Mouse (Mus musculus) C2C12 (cell line): ENCODE measurements around the gene Camta1. TPM values are rescaled to one million over a fixed set of nuclear protein-coding genes. Genes with fewer than 3 reads are reported as not detected.

Experiments used
- H3K27me3 ChIP-seq: one replicate; pipeline ENCODE4 v1.6.1; 2011; ENCODE audit not compliant: control insufficient read depth, insufficient read depth, insufficient read length
- H3K36me3 ChIP-seq: one replicate; pipeline ENCODE4 v1.6.1; 2011; ENCODE audit not compliant: control insufficient read depth, insufficient read depth
- H3K4me3 ChIP-seq: one replicate; pipeline ENCODE4 v1.5.1; 2011; ENCODE audit warnings: mild to moderate bottlenecking, control low read depth; ENCODE audit not compliant: poor library complexity, insufficient read depth, severe bottlenecking
- H3K79me2 ChIP-seq: one replicate; pipeline ENCODE4 v1.6.1; 2011; ENCODE audit not compliant: control insufficient read depth, insufficient read depth
- H3K79me3 ChIP-seq: one replicate; pipeline ENCODE4 v1.6.1; 2011; ENCODE audit warnings: low read depth, control low read depth
- H3ac ChIP-seq: one replicate; pipeline ENCODE3; 2011; ENCODE audit warnings: low read depth; ENCODE audit not compliant: control insufficient read depth, insufficient read length
- CEBPB ChIP-seq: IDR thresholded peaks from one replicate; pipeline ENCODE4 v1.6.1; 2011; ENCODE audit warnings: low read depth, mild to moderate bottlenecking, control low read depth, moderate library complexity
- CTCF ChIP-seq: IDR thresholded peaks from one replicate; pipeline ENCODE4 v1.5.1; 2011; ENCODE audit not compliant: control insufficient read depth, insufficient read depth, insufficient read length
- FOSL1 ChIP-seq: IDR thresholded peaks from one replicate; pipeline ENCODE4 v1.8.0; 2011; ENCODE audit warnings: mild to moderate bottlenecking, low read length; ENCODE audit not compliant: poor library complexity, insufficient read depth, severe bottlenecking
- MAX ChIP-seq: IDR thresholded peaks from one replicate; pipeline ENCODE4 v1.6.1; 2011; ENCODE audit warnings: mild to moderate bottlenecking, control low read depth
- MYOD1 ChIP-seq: IDR thresholded peaks from one replicate; pipeline ENCODE4 v1.6.1; 2011; ENCODE audit warnings: low read depth; ENCODE audit not compliant: control insufficient read depth, insufficient read length
- MYOG ChIP-seq: IDR thresholded peaks from one replicate; pipeline ENCODE4 v1.6.1; 2011; ENCODE audit not compliant: control insufficient read depth, insufficient read length; ENCODE audit errors: extremely low read depth
- USF1 ChIP-seq: IDR thresholded peaks from one replicate; pipeline ENCODE4 v1.6.1; 2011; ENCODE audit warnings: low read depth, mild to moderate bottlenecking, control low read depth, moderate library complexity
- polyA plus RNA-seq: library from polyadenylated mRNA; unstranded; fragments of >200 nt; fragmentation: generic; extraction: Trizol; gene quantifications from one replicate; pipeline ENCODE4 v1.2.1, GENCODE M21; 2012; ENCODE audit warnings: missing spikeins

Camta1 gene
- polyA plus RNA-seq, 1 experiment, result 21.7 TPM

- Histone ChIP-seq H3K27me3 (peaks cover 11% of the 10 kb centered on the region), H3K79me3 (no peaks in the 10 kb centered on the region), H3K36me3 (no peaks in the 10 kb centered on the region), H3K4me3 (no peak overlapping the region), H3K79me2 (no peaks in the 10 kb centered on the region), H3ac (no peak overlapping the region)
- TF ChIP-seq CTCF (no peak), CEBPB (no peak), MAX (no peak), FOSL1 (no peak), MYOD1 (no peak), USF1 (no peak), MYOG (no peak)
Observed at GRCm38 (mm10) chr4:151703069-151703735, 158.5 kb downstream of the Camta1 start.

GRCm38 (mm10) chr4:151702463-151702862, 159.2 kb downstream of the Camta1 start:
- H3K36me3 ChIP-seq, result no peaks in the 10 kb centered on the region
- H3ac ChIP-seq, result no peak overlapping the region
- peaks cover 7% of the 10 kb centered on the region for H3K27me3 ChIP-seq
- H3K4me3 ChIP-seq, result no peak overlapping the region
- no peaks in the 10 kb centered on the region for H3K79me3 ChIP-seq
- TF ChIP-seq USF1 (no peak), CEBPB (no peak), MYOG (no peak), MAX (no peak), FOSL1 (no peak), MYOD1 (no peak), CTCF (no peak)
- H3K79me2 ChIP-seq, result no peaks in the 10 kb centered on the region

GRCm38 (mm10) chr4:151695984-151696383, 165.7 kb downstream of the Camta1 start:
- no peaks in the 10 kb centered on the region for H3K36me3 ChIP-seq
- H3K79me3 ChIP-seq, result no peaks in the 10 kb centered on the region
- no peaks in the 10 kb centered on the region for H3K27me3 ChIP-seq
- H3ac ChIP-seq, result no peak overlapping the region
- no peak overlapping the region for H3K4me3 ChIP-seq
- H3K79me2 ChIP-seq, result no peaks in the 10 kb centered on the region
- no peak for TF ChIP-seq FOSL1
- no peak for TF ChIP-seq CTCF
- TF ChIP-seq MYOG, result no peak
- no peak for TF ChIP-seq CEBPB
- TF ChIP-seq MYOD1, result no peak
- no peak for TF ChIP-seq MAX
- no peak for TF ChIP-seq USF1

GRCm38 (mm10) chr4:151694531-151694930, 167.1 kb downstream of the Camta1 start:
- Histone ChIP-seq H3K36me3 (no peaks in the 10 kb centered on the region), H3K79me2 (no peaks in the 10 kb centered on the region), H3K79me3 (no peaks in the 10 kb centered on the region), H3K4me3 (no peak overlapping the region), H3K27me3 (no peaks in the 10 kb centered on the region), H3ac (no peak overlapping the region)
- no peak for TF ChIP-seq CTCF
- TF ChIP-seq FOSL1, result no peak
- TF ChIP-seq MAX, result no peak
- no peak for TF ChIP-seq MYOG
- TF ChIP-seq CEBPB, result no peak
- TF ChIP-seq USF1, result no peak
- TF ChIP-seq MYOD1, result no peak

- no peak overlapping the region for H3K4me3 ChIP-seq
- H3K79me3 ChIP-seq, result no peaks in the 10 kb centered on the region
- H3ac ChIP-seq, result no peak overlapping the region
- TF ChIP-seq MAX (no peak), CTCF (no peak), CEBPB (no peak), MYOD1 (no peak), USF1 (no peak), FOSL1 (no peak), MYOG (no peak)
- H3K79me2 ChIP-seq, result no peaks in the 10 kb centered on the region
- no peaks in the 10 kb centered on the region for H3K27me3 ChIP-seq
- no peaks in the 10 kb centered on the region for H3K36me3 ChIP-seq
Observed at GRCm38 (mm10) chr4:151694047-151694446, 167.6 kb downstream of the Camta1 start.

- H3K79me3 ChIP-seq, result no peaks in the 10 kb centered on the region
- no peaks in the 10 kb centered on the region for H3K79me2 ChIP-seq
- no peak overlapping the region for H3K4me3 ChIP-seq
- TF ChIP-seq CEBPB, result no peak
- no peak for TF ChIP-seq CTCF
- TF ChIP-seq FOSL1, result no peak
- no peak for TF ChIP-seq USF1
- no peak for TF ChIP-seq MYOD1
- TF ChIP-seq MYOG, result no peak
- no peak for TF ChIP-seq MAX
- no peak overlapping the region for H3ac ChIP-seq
- H3K27me3 ChIP-seq, result peaks cover 3% of the 10 kb centered on the region
- no peaks in the 10 kb centered on the region for H3K36me3 ChIP-seq
Observed at GRCm38 (mm10) chr4:151690041-151690440, 171.6 kb downstream of the Camta1 start.
